Mouse (Mus musculus): ENCODE results near the gene Defa26. TPM values are rescaled to one million over a fixed set of nuclear protein-coding genes. Genes with fewer than 3 reads are reported as not detected.
"Not testable (repeated sequence)": the region's sequence is repeated elsewhere in the genome, so short reads cannot be mapped to it uniquely, and the experiment has no call there.

The Defa26 gene
- polyA plus RNA-seq (2016; fragmentation: Nextera tagmentation; extraction: Ambion mirVana): not detected in 2 replicates

DNA sequence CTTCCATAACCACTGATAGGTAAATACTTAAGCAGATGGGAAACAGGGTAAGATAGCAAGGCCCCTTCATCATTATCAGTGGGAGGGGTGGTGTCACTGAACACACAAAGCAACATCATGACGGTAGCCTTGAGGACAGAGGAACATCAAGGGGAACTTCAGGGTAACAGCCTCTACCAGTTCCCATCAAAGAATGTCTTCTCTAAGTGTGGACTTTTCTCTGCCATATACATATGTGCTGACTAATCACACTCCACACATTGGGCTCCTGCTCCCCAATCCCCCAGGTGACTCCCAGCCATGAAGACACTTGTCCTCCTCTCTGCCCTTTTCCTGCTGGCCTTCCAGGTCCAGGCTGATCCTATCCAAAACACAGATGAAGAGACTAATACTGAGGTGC, at the start of gene Defa26:
Gene Defa26, plus strand, starts transcription at position 301 of the 400 bp plus-strand sequence.
- not testable (repeated sequence) for H3K4me2 ChIP-seq; H3K4me3 ChIP-seq; ATAC-seq (ENCODE audit: insufficient number of reproducible peaks, low FRiP score); H3K36me3 ChIP-seq; H3K4me1 ChIP-seq (replicated peaks); H3K9me3 ChIP-seq (replicated peaks); H3K27me3 ChIP-seq (replicated peaks); H3K27ac ChIP-seq (ENCODE audit: poor library complexity, severe bottlenecking); H3K9ac ChIP-seq
- 70% methylated on average over 1 of the region's 1 CpGs for WGBS

DNA sequence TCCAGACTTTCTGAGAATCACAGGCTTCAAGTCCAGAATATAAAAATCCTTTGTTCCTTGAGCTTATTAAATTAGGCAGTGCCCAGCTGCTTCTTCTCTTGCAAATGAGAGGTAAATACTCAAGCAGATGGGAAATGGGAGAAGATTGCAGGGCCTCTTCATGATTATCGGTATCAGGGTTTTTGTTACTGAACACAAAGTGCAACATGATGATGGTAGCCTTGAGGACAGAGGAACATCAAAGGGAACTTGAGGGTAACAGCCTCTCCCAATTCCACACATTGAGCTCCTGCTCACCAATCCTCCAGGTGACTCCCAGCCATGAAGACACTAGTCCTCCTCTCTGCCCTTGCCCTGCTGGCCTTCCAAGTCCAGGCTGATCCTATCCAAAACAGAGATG, 35.3 kb upstream of the Defa26 start, which contains the start of gene Defa28:
Gene Defa28, plus strand, starts transcription at position 301 of the 400 bp plus-strand sequence.
- H3K9ac ChIP-seq; H3K36me3 ChIP-seq; H3K4me1 ChIP-seq (replicated peaks); ATAC-seq (ENCODE audit: insufficient number of reproducible peaks, low FRiP score); H3K4me2 ChIP-seq; H3K27me3 ChIP-seq (replicated peaks); H3K27ac ChIP-seq (ENCODE audit: poor library complexity, severe bottlenecking); H3K9me3 ChIP-seq (replicated peaks); H3K4me3 ChIP-seq: not testable (repeated sequence)
- no CpG with 5 or more reads among the region's 1 CpGs for WGBS

DNA sequence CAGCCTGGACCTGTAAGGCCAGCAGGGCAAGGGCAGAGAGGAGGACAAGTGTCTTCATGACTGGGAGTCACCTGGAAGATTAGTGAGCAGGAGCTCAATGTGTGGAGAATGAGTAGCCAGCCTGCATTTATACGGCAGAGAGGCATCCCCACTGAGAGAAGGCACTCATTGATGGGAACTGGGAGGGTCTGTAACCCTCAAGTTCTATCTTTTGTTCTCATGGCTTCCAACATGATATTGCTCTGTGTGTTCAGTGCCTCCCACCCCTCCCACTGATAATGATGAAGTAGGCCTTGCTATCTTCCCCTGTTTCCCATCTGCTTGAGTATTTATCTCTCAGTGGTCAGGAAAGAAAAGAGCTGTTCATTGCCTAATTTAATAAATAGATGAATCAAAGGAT, 23.6 kb upstream of the Defa26 start, which contains the start of gene Gm7861:
Gene Gm7861, minus strand, starts transcription at position 101 of the 400 bp plus-strand sequence.
- H3K4me2 ChIP-seq; H3K9ac ChIP-seq; H3K36me3 ChIP-seq; H3K27me3 ChIP-seq (replicated peaks); H3K9me3 ChIP-seq (replicated peaks); H3K4me3 ChIP-seq; H3K27ac ChIP-seq (ENCODE audit: poor library complexity, severe bottlenecking); H3K4me1 ChIP-seq (replicated peaks); ATAC-seq (ENCODE audit: insufficient number of reproducible peaks, low FRiP score): not testable (repeated sequence)
- WGBS: no CpG with 5 or more reads among the region's 1 CpGs

DNA sequence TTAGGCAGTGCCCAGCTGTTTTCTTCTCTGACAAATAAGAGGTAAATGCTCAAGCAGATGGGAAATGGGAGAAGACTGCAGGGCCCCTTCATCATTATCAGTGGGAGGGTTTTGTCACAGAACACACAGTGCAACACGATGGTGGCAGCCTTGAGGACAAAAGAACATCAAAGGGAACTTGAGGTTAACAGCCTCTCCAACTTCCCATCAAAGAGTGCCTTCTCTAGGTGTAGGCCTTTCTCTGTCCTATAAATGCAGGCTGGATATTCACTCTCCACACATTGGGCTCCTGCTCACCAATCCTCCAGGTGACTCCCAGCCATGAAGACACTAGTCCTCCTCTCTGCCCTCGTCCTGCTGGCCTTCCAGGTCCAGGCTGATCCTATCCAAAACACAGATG, 37.5 kb downstream of the Defa26 start, which contains the start of gene Defa17:
Gene Defa17, plus strand, starts transcription at position 301 of the 400 bp plus-strand sequence.
- ATAC-seq (ENCODE audit: insufficient number of reproducible peaks, low FRiP score); H3K4me1 ChIP-seq (replicated peaks); H3K36me3 ChIP-seq; H3K27ac ChIP-seq (ENCODE audit: poor library complexity, severe bottlenecking); H3K27me3 ChIP-seq (replicated peaks); H3K9ac ChIP-seq; H3K4me3 ChIP-seq; H3K9me3 ChIP-seq (replicated peaks); H3K4me2 ChIP-seq: not testable (repeated sequence)
- 100% methylated on average over 1 of the region's 2 CpGs for WGBS

GRCm38 (mm10) chr8:21665497-21665896, 47.5 kb downstream of the Defa26 start, which contains the start of gene Defa34:
Gene Defa34, plus strand, starts transcription at chr8:21665797.
- 62% methylated on average over 1 of the region's 1 CpGs for WGBS
- H3K27me3 ChIP-seq (replicated peaks); H3K4me3 ChIP-seq; H3K27ac ChIP-seq (ENCODE audit: poor library complexity, severe bottlenecking); ATAC-seq (ENCODE audit: insufficient number of reproducible peaks, low FRiP score); H3K9me3 ChIP-seq (replicated peaks); H3K9ac ChIP-seq; H3K4me2 ChIP-seq; H3K4me1 ChIP-seq (replicated peaks); H3K36me3 ChIP-seq: not testable (repeated sequence)

Other genes with a start within 250 kb of the Defa26 start
- gene Defa2, start 239.7 kb upstream of the Defa26 start, polyA plus RNA-seq (2016; fragmentation: Nextera tagmentation; extraction: Ambion mirVana): not detected in 2 replicates
- gene Defa33, start 226.4 kb upstream of the Defa26 start, polyA plus RNA-seq (2016; fragmentation: Nextera tagmentation; extraction: Ambion mirVana): not detected in 2 replicates
- gene Defa36, start 190.8 kb upstream of the Defa26 start, polyA plus RNA-seq (2016; fragmentation: Nextera tagmentation; extraction: Ambion mirVana): not detected in 2 replicates
- not detected in 2 replicates for gene Gm7849, start 161.6 kb upstream of the Defa26 start, polyA plus RNA-seq (2016; fragmentation: Nextera tagmentation; extraction: Ambion mirVana)
- gene Defa20, start 108.9 kb upstream of the Defa26 start, polyA plus RNA-seq (2016; fragmentation: Nextera tagmentation; extraction: Ambion mirVana): not detected in 2 replicates
- not detected in 2 replicates for gene Defa32, start 89.2 kb upstream of the Defa26 start, polyA plus RNA-seq (2016; fragmentation: Nextera tagmentation; extraction: Ambion mirVana)
- not detected in 2 replicates for gene Defa37, start 52.8 kb upstream of the Defa26 start, polyA plus RNA-seq (2016; fragmentation: Nextera tagmentation; extraction: Ambion mirVana)
- gene Defa28, start 35.2 kb upstream of the Defa26 start, polyA plus RNA-seq (2016; fragmentation: Nextera tagmentation; extraction: Ambion mirVana): not detected in 2 replicates
- gene Gm7861, start 23.7 kb upstream of the Defa26 start, polyA plus RNA-seq (2016; fragmentation: Nextera tagmentation; extraction: Ambion mirVana): not detected in 2 replicates
- not detected in 2 replicates for gene Defa17, start 37.6 kb downstream of the Defa26 start, polyA plus RNA-seq (2016; fragmentation: Nextera tagmentation; extraction: Ambion mirVana)
- not detected in 2 replicates for gene Defa34, start 47.6 kb downstream of the Defa26 start, polyA plus RNA-seq (2016; fragmentation: Nextera tagmentation; extraction: Ambion mirVana)
- not detected in 2 replicates for gene AY761184, start 85.5 kb downstream of the Defa26 start, polyA plus RNA-seq (2016; fragmentation: Nextera tagmentation; extraction: Ambion mirVana)
- gene Defa24, start 116.3 kb downstream of the Defa26 start, polyA plus RNA-seq (2016; fragmentation: Nextera tagmentation; extraction: Ambion mirVana): not detected in 2 replicates
- gene Defb50, start 205.4 kb downstream of the Defa26 start, polyA plus RNA-seq (2016; fragmentation: Nextera tagmentation; extraction: Ambion mirVana): not detected in 2 replicates
- gene Defb2, start 221.7 kb downstream of the Defa26 start, polyA plus RNA-seq (2016; fragmentation: Nextera tagmentation; extraction: Ambion mirVana): not detected in 2 replicates
- gene Defb10, start 240.7 kb downstream of the Defa26 start, polyA plus RNA-seq (2016; fragmentation: Nextera tagmentation; extraction: Ambion mirVana): not detected in 2 replicates

Data from heart, embryonic 12.5 days (tissue).